Mouse (Mus musculus) heart, adult 2 months (tissue): ENCODE measurements around the gene Smim14.

Source experiments
- CTCF ChIP-seq: fragments of 200-600 bp; IDR thresholded peaks from 2 replicates; pipeline ENCODE4 v1.8.1; 2022; ENCODE audit warnings: antibody characterized with exemption, mild to moderate bottlenecking, moderate library complexity
- EP300 ChIP-seq: fragments of 200-500 bp; IDR thresholded peaks from 2 replicates; pipeline ENCODE4 v1.6.1; 2011; ENCODE audit warnings: low read depth, low read length, control low read depth; ENCODE audit not compliant: insufficient read depth
- POLR2A ChIP-seq: fragments of 200-500 bp; IDR thresholded peaks from 2 replicates; pipeline ENCODE4 v1.6.1; 2011; ENCODE audit warnings: mild to moderate bottlenecking, low read depth, low read length, control low read depth; ENCODE audit not compliant: insufficient read depth

GRCm38 (mm10) chr5:65537420-65538071 is 562 bp upstream of the Smim14 start:
- TF ChIP-seq CTCF: no peak
- TF ChIP-seq POLR2A: no peak
- TF ChIP-seq EP300: no peak
